Mouse (Mus musculus): ENCODE measurements around the gene Nanos3. TPM values are rescaled to one million over a fixed set of nuclear protein-coding genes. Genes with fewer than 3 reads are reported as not detected.
A peak's percentile ranks its signal among the peaks of the same experiment; 100 is the strongest.

The Nanos3 gene
- polyA plus RNA-seq, 1 experiment from 2014 or later = 1.3 TPM

DNA sequence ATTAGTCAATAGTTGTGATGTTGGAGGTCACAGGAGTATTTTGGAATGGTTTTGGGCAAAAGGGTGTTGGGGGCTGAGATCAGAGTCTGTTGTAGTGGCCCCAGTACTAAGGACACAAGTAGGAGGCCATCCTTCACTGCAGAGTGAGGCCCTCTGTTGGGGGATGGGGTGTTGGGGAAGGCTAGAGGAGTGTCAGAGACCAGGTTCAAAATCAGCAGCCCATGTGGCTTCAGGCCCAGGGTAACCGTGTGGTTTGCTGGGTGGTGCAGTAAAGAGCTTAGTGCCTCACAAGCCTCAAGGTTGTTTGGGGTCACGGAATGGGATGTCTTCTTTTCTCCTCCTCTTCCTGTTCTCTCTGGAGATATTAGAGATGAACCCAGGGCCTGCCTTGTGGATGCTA lies 58.3 kb downstream of the Nanos3 start:
- H3K36me3 ChIP-seq (ENCODE audit: control insufficient read depth, insufficient read depth, low read length) = no peaks in the 10 kb centered on the region
- no peaks in the 10 kb centered on the region for H3K9me3 ChIP-seq (replicated peaks; ENCODE audit: control insufficient read depth, low read length)
- no peaks in the 10 kb centered on the region for H3K27me3 ChIP-seq (ENCODE audit: control insufficient read depth, insufficient read depth, low read length)
- no peak overlapping the region for H3K9ac ChIP-seq (ENCODE audit: low read length)
- H3K27ac ChIP-seq (ENCODE audit: low read length) = no peak overlapping the region
- no peak overlapping the region for H3K4me2 ChIP-seq (ENCODE audit: low read depth, low read length)
- 74% methylated on average over 2 of the region's 2 CpGs for whole genome bisulfite sequencing
- H3K4me3 ChIP-seq (replicated peaks; ENCODE audit: low read length) = no peak overlapping the region
- no peak for ATAC-seq (ENCODE audit: insufficient read depth, low FRiP score)
- no peaks in the 10 kb centered on the region for H3K4me1 ChIP-seq (ENCODE audit: control insufficient read depth, insufficient read depth, low read length)

DNA sequence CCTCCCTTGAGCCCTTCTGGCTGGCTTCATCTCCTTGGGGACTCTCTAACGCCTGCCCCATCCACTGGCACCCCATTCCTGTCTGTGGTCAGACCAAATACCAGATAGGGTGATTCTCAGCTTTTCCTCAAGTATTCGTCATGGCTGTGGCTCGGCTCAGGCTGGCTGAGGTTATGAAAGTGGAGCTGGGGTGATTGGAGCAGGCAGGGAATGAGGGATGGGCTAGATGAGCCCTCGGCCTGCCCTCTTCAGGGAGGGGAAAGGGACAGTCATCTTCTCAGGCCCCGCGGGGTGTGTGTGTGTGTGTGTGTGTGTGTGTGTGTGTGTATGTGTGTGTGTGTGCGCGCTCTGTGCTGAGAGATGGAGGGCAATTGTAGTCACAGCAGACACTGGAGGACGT lies 59.4 kb downstream of the Nanos3 start, which contains the start of gene Podnl1:
Podnl1 (plus strand) TSS at position 334 of the 400 bp plus-strand sequence.
- no peak within 1 kb of the TSS for H3K27ac ChIP-seq (ENCODE audit: low read length)
- no peak within 1 kb of the TSS for H3K4me3 ChIP-seq (replicated peaks; ENCODE audit: low read length)
- no peak within 1 kb of the TSS for H3K9ac ChIP-seq (ENCODE audit: low read length)
- WGBS = 46% methylated on average over 9 of the region's 9 CpGs
- H3K9me3 ChIP-seq (replicated peaks; ENCODE audit: control insufficient read depth, low read length) = no peaks in the 10 kb centered on the region
- no peaks in the 10 kb centered on the region for H3K4me1 ChIP-seq (ENCODE audit: control insufficient read depth, insufficient read depth, low read length)
- H3K4me2 ChIP-seq (ENCODE audit: low read depth, low read length) = no peak within 1 kb of the TSS
- no peaks in the 10 kb centered on the region for H3K36me3 ChIP-seq (ENCODE audit: control insufficient read depth, insufficient read depth, low read length)
- 0 out of 2 replicates have a peak, but pooled peaks have one; percentile 37 for ATAC-seq (ENCODE audit: insufficient read depth, low FRiP score)
- no peaks in the 10 kb centered on the region for H3K27me3 ChIP-seq (ENCODE audit: control insufficient read depth, insufficient read depth, low read length)

MicroRNAs encoded within 50 kb of the gene (microRNA counts, 519-probe panel; counts per million panel counts)
- microRNA mmu-miR-181c = 2,694 counts per million, percentile 59 among the panel's probes with 10 or more counts
- 3,945 counts per million, percentile 91 among the panel's probes with 10 or more counts for microRNA mmu-miR-23a
- 4,028 counts per million, percentile 93 among the panel's probes with 10 or more counts for microRNA mmu-miR-27a

Small RNAs within 50 kb of the gene (microRNA-seq; reads per million reads assigned to microRNA genes)
- gene Gm25110 (not detected), gene Mir181c (4,966 reads per million, percentile 91 among the genes with 10 or more reads in this experiment), gene Mir181d (2,568 reads per million, percentile 86 among the genes with 10 or more reads in this experiment), gene Mir23a (28,188 reads per million, percentile 98 among the genes with 10 or more reads in this experiment), gene Mir24-2 (not detected), gene Mir27a (770 reads per million, percentile 74 among the genes with 10 or more reads in this experiment), gene Mir3074-2 (not detected)

Other genes starting within 250 kb of the Nanos3 start
- gene Gm10644, start 230.0 kb downstream of the Nanos3 start, polyA plus RNA-seq (2015; fragmentation: Nextera tagmentation; extraction: Ambion mirVana) = 0.39 and 0.67 TPM in 2 replicates
- 49.4 and 53.1 TPM in 2 replicates for gene Asf1b, start 229.7 kb downstream of the Nanos3 start, polyA plus RNA-seq (2015; fragmentation: Nextera tagmentation; extraction: Ambion mirVana)
- gene Prkaca, start 212.2 kb downstream of the Nanos3 start, polyA plus RNA-seq (2015; fragmentation: Nextera tagmentation; extraction: Ambion mirVana) = 49.5 and 79.8 TPM in 2 replicates
- 6.6 and 7.4 TPM in 2 replicates for gene Samd1, start 187.5 kb downstream of the Nanos3 start, polyA plus RNA-seq (2015; fragmentation: Nextera tagmentation; extraction: Ambion mirVana)
- 0.58 and 0.71 TPM in 2 replicates for gene 1700067K01Rik, start 183.7 kb downstream of the Nanos3 start, polyA plus RNA-seq (2015; fragmentation: Nextera tagmentation; extraction: Ambion mirVana)
- 0.50 and 0.80 TPM in 2 replicates for gene 2210011C24Rik, start 173.0 kb downstream of the Nanos3 start, polyA plus RNA-seq (2015; fragmentation: Nextera tagmentation; extraction: Ambion mirVana)
- gene Palm3, start 163.7 kb downstream of the Nanos3 start, polyA plus RNA-seq (2015; fragmentation: Nextera tagmentation; extraction: Ambion mirVana) = 4.1 and 4.9 TPM in 2 replicates
- gene Il27ra, start 142.6 kb downstream of the Nanos3 start, polyA plus RNA-seq (2015; fragmentation: Nextera tagmentation; extraction: Ambion mirVana) = 1.3 and 1.5 TPM in 2 replicates
- gene Rln3, start 140.2 kb downstream of the Nanos3 start, polyA plus RNA-seq (2015; fragmentation: Nextera tagmentation; extraction: Ambion mirVana) = 0.22 TPM in 1 of 2 replicates, not detected in the other
- gene Gm10643, start 120.1 kb downstream of the Nanos3 start, polyA plus RNA-seq (2015; fragmentation: Nextera tagmentation; extraction: Ambion mirVana) = 1.4 and 1.5 TPM in 2 replicates
- 6.1 and 6.3 TPM in 2 replicates for gene Rfx1, start 118.4 kb downstream of the Nanos3 start, polyA plus RNA-seq (2015; fragmentation: Nextera tagmentation; extraction: Ambion mirVana)
- gene Dcaf15, start 80.4 kb downstream of the Nanos3 start, polyA plus RNA-seq (2015; fragmentation: Nextera tagmentation; extraction: Ambion mirVana) = 6.4 and 7.5 TPM in 2 replicates
- 0.25 and 0.26 TPM in 2 replicates for gene Podnl1, start 59.2 kb downstream of the Nanos3 start, polyA plus RNA-seq (2015; fragmentation: Nextera tagmentation; extraction: Ambion mirVana)
- gene Cc2d1a, start 37.3 kb downstream of the Nanos3 start, polyA plus RNA-seq (2015; fragmentation: Nextera tagmentation; extraction: Ambion mirVana) = 25.5 and 25.7 TPM in 2 replicates
- 1.0 and 1.1 TPM in 2 replicates for gene 4930432K21Rik, start 37.2 kb downstream of the Nanos3 start, polyA plus RNA-seq (2015; fragmentation: Nextera tagmentation; extraction: Ambion mirVana)
- 9.7 and 10.5 TPM in 2 replicates for gene Zswim4, start 51.8 kb upstream of the Nanos3 start, polyA plus RNA-seq (2015; fragmentation: Nextera tagmentation; extraction: Ambion mirVana)
- gene D8Ertd738e, start 64.5 kb upstream of the Nanos3 start, polyA plus RNA-seq (2015; fragmentation: Nextera tagmentation; extraction: Ambion mirVana) = 271 and 289 TPM in 2 replicates
- gene Mri1, start 72.1 kb upstream of the Nanos3 start, polyA plus RNA-seq (2015; fragmentation: Nextera tagmentation; extraction: Ambion mirVana) = 49.2 and 55.0 TPM in 2 replicates
- 18.8 and 19.0 TPM in 2 replicates for gene Ccdc130, start 85.2 kb upstream of the Nanos3 start, polyA plus RNA-seq (2015; fragmentation: Nextera tagmentation; extraction: Ambion mirVana)
- gene Cacna1a, start 203.2 kb upstream of the Nanos3 start, polyA plus RNA-seq (2015; fragmentation: Nextera tagmentation; extraction: Ambion mirVana) = 2.0 and 2.2 TPM in 2 replicates

Measured in stomach, embryonic 16.5 days (tissue).